Mouse (Mus musculus) C2C12 (cell line): Measurements from ENCODE around the gene Ccl8. TPM values are rescaled to one million over a fixed set of nuclear protein-coding genes. Genes with fewer than 3 reads are reported as not detected.

Experiments
- H3K27me3 ChIP-seq: one replicate; pipeline ENCODE4 v1.6.1; 2011; ENCODE audit not compliant: control insufficient read depth, insufficient read depth, insufficient read length
- H3K36me3 ChIP-seq: one replicate; pipeline ENCODE4 v1.6.1; 2011; ENCODE audit not compliant: control insufficient read depth, insufficient read depth
- H3K4me3 ChIP-seq: one replicate; pipeline ENCODE4 v1.5.1; 2011; ENCODE audit warnings: mild to moderate bottlenecking, control low read depth; ENCODE audit not compliant: poor library complexity, insufficient read depth, severe bottlenecking
- H3K79me2 ChIP-seq: one replicate; pipeline ENCODE4 v1.6.1; 2011; ENCODE audit not compliant: control insufficient read depth, insufficient read depth
- H3K79me3 ChIP-seq: one replicate; pipeline ENCODE4 v1.6.1; 2011; ENCODE audit warnings: low read depth, control low read depth
- H3ac ChIP-seq: one replicate; pipeline ENCODE3; 2011; ENCODE audit warnings: low read depth; ENCODE audit not compliant: control insufficient read depth, insufficient read length
- CEBPB ChIP-seq: IDR thresholded peaks from one replicate; pipeline ENCODE4 v1.6.1; 2011; ENCODE audit warnings: low read depth, mild to moderate bottlenecking, control low read depth, moderate library complexity
- CTCF ChIP-seq: IDR thresholded peaks from one replicate; pipeline ENCODE4 v1.5.1; 2011; ENCODE audit not compliant: control insufficient read depth, insufficient read depth, insufficient read length
- FOSL1 ChIP-seq: IDR thresholded peaks from one replicate; pipeline ENCODE4 v1.8.0; 2011; ENCODE audit warnings: mild to moderate bottlenecking, low read length; ENCODE audit not compliant: poor library complexity, insufficient read depth, severe bottlenecking
- MAX ChIP-seq: IDR thresholded peaks from one replicate; pipeline ENCODE4 v1.6.1; 2011; ENCODE audit warnings: mild to moderate bottlenecking, control low read depth
- MYOD1 ChIP-seq: IDR thresholded peaks from one replicate; pipeline ENCODE4 v1.6.1; 2011; ENCODE audit warnings: low read depth; ENCODE audit not compliant: control insufficient read depth, insufficient read length
- MYOG ChIP-seq: IDR thresholded peaks from one replicate; pipeline ENCODE4 v1.6.1; 2011; ENCODE audit not compliant: control insufficient read depth, insufficient read length; ENCODE audit errors: extremely low read depth
- USF1 ChIP-seq: IDR thresholded peaks from one replicate; pipeline ENCODE4 v1.6.1; 2011; ENCODE audit warnings: low read depth, mild to moderate bottlenecking, control low read depth, moderate library complexity
- polyA plus RNA-seq: library from polyadenylated mRNA; unstranded; fragments of >200 nt; fragmentation: generic; extraction: Trizol; gene quantifications from one replicate; pipeline ENCODE4 v1.2.1, GENCODE M21; 2012; ENCODE audit warnings: missing spikeins

Ccl8 gene
- polyA plus RNA-seq, 1 experiment, result 1.8 TPM

- no peaks in the 10 kb centered on the region for H3K79me2 ChIP-seq
- H3K4me3 ChIP-seq, result no peak overlapping the region
- H3K36me3 ChIP-seq, result no peaks in the 10 kb centered on the region
- H3ac ChIP-seq, result no peak overlapping the region
- H3K79me3 ChIP-seq, result no peaks in the 10 kb centered on the region
- H3K27me3 ChIP-seq, result no peaks in the 10 kb centered on the region
- TF ChIP-seq USF1 (no peak), CTCF (no peak), CEBPB (no peak)
These were observed 38.0 kb upstream of the Ccl8 start for GRCm38 (mm10) chr11:82077031-82077430.

- no peaks in the 10 kb centered on the region for H3K36me3 ChIP-seq
- H3ac ChIP-seq, result no peak overlapping the region
- no peak for TF ChIP-seq FOSL1
- no peak for TF ChIP-seq MYOD1
- TF ChIP-seq CTCF, result no peak
- no peak for TF ChIP-seq CEBPB
- TF ChIP-seq MYOG, result no peak
- no peak for TF ChIP-seq MAX
- no peaks in the 10 kb centered on the region for H3K79me2 ChIP-seq
- no peaks in the 10 kb centered on the region for H3K79me3 ChIP-seq
- no peaks in the 10 kb centered on the region for H3K27me3 ChIP-seq
- H3K4me3 ChIP-seq, result no peak overlapping the region
These were observed 36.8 kb upstream of the Ccl8 start for GRCm38 (mm10) chr11:82078136-82078730.

- Histone ChIP-seq H3K79me2 (no peaks in the 10 kb centered on the region), H3K4me3 (no peak overlapping the region), H3ac (no peak overlapping the region), H3K36me3 (no peaks in the 10 kb centered on the region), H3K27me3 (no peaks in the 10 kb centered on the region), H3K79me3 (no peaks in the 10 kb centered on the region)
- TF ChIP-seq FOSL1 (peak; percentile 18), USF1 (no peak), CEBPB (peak; percentile 88)
These were observed 34.1 kb upstream of the Ccl8 start for GRCm38 (mm10) chr11:82080865-82081264.

GRCm38 (mm10) chr11:82084360-82084759 is 30.6 kb upstream of the Ccl8 start:
- Histone ChIP-seq H3K79me3 (no peaks in the 10 kb centered on the region), H3ac (no peak overlapping the region), H3K79me2 (no peaks in the 10 kb centered on the region), H3K4me3 (no peak overlapping the region), H3K27me3 (no peaks in the 10 kb centered on the region), H3K36me3 (no peaks in the 10 kb centered on the region)
- no peak for TF ChIP-seq MAX
- no peak for TF ChIP-seq MYOD1
- no peak for TF ChIP-seq FOSL1
- no peak for TF ChIP-seq CTCF
- no peak for TF ChIP-seq MYOG
- TF ChIP-seq USF1, result no peak
- TF ChIP-seq CEBPB, result no peak

GRCm38 (mm10) chr11:82099511-82100323 is 15.3 kb upstream of the Ccl8 start:
- no peak overlapping the region for H3K4me3 ChIP-seq
- H3K79me3 ChIP-seq, result no peaks in the 10 kb centered on the region
- H3ac ChIP-seq, result no peak overlapping the region
- no peaks in the 10 kb centered on the region for H3K27me3 ChIP-seq
- H3K36me3 ChIP-seq, result no peaks in the 10 kb centered on the region
- no peaks in the 10 kb centered on the region for H3K79me2 ChIP-seq
- TF ChIP-seq CEBPB, result no peak
- TF ChIP-seq MYOG, result no peak
- no peak for TF ChIP-seq MAX
- TF ChIP-seq MYOD1, result no peak
- no peak for TF ChIP-seq USF1
- no peak for TF ChIP-seq CTCF
- no peak for TF ChIP-seq FOSL1

- Histone ChIP-seq H3K36me3 (no peaks in the 10 kb centered on the region), H3K4me3 (no peak overlapping the region), H3K79me2 (no peaks in the 10 kb centered on the region), H3K79me3 (no peaks in the 10 kb centered on the region), H3K27me3 (no peaks in the 10 kb centered on the region), H3ac (no peak overlapping the region)
- TF ChIP-seq FOSL1, result no peak
- TF ChIP-seq CTCF, result no peak
- TF ChIP-seq CEBPB, result no peak
- TF ChIP-seq MYOD1, result no peak
- no peak for TF ChIP-seq MAX
- no peak for TF ChIP-seq MYOG
- TF ChIP-seq USF1, result no peak
These were observed 13.9 kb upstream of the Ccl8 start for GRCm38 (mm10) chr11:82101087-82101486.
